Mouse (Mus musculus) frontal cortex, adult 2 months (tissue): ENCODE measurements around the gene Atp1a2. TPM values are rescaled to one million over a fixed set of nuclear protein-coding genes. Genes with fewer than 3 reads are reported as not detected.

Source experiments
- DNase-seq, 2 experiments: peaks; one replicate each; pipeline ENCODE4 v3.0.0; 2022; ENCODE audit warnings: low spot score in 1 of 2; ENCODE audit errors: extremely low spot score in 1 of 2
- polyA plus RNA-seq: library from polyadenylated mRNA; depleted of rRNA; stranded (reverse); fragments of >200 nt; gene quantifications from 2 replicates; pipeline ENCODE4 v1.2.3, GENCODE M21; 2012; rRNA removed

Gene Atp1a2
- 495 and 562 TPM in 2 replicates for polyA plus RNA-seq

DNA sequence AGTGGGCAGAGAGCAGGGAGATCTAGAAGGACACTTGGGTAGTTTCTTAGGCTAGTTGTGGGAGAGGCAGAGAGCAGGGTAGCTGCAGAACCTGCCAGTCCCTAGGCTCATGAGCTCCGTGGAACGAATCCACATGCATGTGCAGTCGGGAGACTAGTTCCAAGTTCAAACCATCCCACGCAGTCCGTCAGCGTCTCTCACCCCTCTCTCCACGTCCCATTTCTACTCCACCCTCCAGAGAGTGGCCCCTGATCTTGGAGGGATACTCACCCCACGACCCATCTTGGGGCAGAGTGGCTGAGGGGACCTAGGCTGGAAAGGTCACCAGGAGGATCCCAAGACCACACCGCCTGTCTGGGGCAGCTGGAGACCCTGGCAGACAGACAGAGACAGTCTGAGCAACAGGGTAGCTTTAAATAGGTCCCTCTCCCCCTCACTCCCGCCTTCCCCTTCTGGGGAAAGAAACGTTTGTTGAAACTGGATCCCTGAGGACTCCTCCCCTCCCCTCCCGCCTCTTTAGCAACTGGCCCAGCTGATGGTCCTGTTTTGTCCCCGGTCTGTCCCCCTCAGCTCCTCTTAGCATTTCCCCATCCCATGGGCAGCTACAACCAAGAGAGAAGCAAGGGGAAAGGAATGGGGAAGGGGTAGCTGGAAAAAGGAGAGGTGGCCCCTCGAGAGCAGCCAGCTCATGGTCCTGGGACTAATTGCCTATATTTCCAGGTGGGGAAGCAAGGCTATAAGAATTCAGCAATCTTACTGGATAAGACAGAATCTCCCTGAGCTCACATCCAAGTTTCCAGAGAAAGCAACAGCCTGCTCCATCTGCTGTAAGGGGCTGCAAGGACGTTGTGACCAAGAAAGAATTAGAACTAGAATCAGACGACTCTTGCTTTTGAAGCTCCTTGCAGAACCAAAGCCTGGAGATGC, at the start of gene Atp1a2:
TSS of gene Atp1a2 (minus strand) at position 454 of the 927 bp plus-strand sequence.
- peak in 1 of 2 experiments; percentile 73 for DNase-seq

DNA sequence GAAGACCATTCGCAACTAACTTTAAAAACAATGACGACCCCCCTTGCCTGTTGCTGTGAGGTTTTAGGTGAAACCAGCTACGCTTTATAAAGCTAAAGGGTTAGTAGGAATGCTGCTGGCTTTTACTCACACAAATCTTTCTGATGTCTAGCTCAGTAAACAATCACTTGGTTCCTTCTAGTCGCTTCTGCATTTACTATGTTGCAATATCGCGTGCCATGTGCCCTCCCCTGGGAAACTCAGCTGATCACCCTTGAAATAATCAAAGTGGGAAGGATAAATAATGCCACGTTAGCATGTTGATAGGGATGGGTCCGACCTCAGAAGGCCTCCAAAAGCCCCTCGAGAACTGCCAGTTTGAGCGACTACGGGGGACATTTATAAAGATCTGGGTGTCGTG, 49.5 kb upstream of the Atp1a2 start:
- no peak for DNase-seq

DNA sequence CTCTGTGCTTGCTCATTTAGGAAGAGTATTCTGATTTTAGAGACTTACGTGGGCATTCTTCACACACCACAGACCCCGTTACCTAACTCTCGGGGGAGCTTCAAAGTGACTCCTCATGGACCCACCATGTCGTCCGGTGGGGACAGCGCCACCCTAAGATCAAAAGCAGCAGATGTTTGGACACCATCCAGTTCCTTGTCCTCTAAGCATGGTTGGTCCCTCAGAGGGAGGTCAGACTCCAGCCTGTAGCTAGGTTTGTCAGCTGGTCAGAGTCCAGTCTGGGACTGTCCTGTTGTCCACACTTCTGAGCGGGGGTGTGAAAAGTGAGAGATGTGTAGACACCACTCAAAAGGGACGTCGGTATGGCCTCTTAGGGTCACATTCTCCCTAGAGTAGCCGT, 48.8 kb upstream of the Atp1a2 start:
- no peak for DNase-seq

DNA sequence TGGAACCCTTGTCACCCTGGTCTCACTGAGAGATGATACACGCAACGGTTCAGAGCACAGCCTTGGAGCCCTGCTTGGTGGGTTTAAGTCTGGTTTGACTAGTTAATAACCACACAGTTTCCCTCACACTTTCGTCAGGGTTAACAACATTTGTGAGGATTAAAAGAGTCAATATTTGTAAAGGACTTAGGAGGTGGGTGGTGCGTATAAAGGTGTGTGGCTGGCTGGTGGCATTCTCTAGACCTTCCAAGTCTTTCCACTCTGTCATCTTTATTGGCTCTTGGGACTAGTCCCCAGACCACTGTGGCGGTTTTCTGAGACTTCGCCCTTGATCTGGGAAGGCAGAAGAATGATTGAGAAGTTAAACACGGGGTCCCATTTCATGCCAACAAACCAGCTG, 47.0 kb upstream of the Atp1a2 start:
- DNase-seq = no peak

DNA sequence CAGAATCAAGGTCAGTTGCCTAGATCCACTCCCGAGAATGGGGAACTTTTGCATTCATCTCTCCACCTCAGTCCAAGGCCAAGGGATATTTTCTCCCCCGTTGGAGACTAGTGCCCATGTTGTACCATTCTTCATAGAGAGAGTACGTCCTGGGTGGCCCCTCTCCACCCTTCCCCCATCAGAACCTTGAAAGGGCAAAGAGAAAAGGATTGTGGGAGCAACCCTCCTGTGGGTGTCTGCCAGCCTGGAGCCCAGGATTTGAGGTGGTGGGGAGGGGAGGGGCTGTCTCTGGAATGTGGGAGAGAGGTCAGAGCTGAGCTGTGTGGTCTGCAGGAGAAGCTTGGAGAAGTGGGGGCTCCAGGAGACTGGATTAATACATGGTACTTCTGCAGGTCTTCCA, 46.0 kb upstream of the Atp1a2 start:
- DNase-seq = no peak

DNA sequence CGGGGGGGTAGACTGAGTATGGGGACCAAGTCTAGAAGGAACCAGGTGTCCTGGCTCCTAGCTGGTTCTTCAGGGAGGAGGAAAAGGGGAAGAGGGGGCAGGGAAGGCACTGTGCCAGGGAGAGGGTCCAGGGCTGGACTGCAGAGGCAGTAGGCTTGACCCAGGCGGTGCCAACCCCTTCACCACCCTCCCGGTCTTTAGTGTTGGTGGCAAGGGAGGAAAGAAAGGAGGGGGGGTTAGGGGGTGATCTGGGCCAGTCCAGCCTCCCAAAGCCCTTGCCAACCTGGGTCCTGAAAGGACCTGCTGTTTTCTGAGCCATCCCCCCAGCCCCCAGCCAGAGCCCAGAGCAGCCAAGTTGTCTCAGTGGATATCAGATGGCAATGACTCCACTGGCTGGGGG, 44.9 kb upstream of the Atp1a2 start:
- DNase-seq = peak in 1 of 2 experiments; percentile 65

DNA sequence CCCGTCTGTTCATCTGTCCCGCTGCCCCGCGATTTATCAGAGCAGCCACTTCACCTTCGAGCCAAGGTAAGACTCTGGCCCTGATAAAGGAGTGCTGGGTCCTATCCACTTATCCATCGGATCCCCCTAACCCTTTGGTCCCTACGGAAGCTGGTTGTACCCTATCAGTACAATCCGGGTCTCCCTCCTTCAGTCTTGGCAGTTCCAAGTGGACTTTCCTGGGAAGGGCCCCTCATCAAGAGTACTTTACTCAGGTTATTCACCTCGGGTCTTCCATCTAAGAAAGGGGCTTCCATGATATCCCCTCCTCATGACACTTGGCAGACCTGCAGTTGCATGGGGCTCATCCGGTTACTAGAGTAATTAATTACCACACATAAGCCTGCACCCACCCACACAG, 43.5 kb upstream of the Atp1a2 start:
- DNase-seq = no peak

DNA sequence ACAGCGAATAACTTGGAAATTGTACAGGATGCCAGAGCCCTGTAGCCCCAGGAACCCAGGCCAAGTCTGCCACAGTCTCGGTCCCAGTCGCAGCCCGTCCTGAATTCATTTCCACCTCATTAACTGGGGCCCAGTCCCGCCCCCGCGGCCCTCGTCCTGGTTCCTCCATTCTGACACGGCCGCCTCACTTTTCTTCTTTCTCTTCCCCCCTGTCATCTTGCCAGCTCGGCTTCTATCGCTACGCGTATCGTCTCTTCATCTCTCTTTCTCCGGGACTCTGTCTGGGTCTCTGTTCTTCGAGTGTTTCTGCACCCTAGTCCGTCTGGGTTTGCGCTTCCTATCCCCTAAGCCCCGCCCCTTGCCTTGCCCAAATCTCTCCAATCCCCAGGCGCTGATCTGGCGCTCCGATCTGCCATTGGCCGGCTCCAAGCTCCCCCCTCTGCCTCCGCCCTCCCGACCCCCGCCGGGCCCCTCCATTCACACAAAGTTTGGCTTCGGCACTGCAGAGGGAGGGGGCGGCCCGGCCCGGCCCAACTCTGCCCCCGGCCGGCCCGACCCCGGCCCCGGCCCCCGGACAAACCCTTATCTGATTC, 43.0 kb upstream of the Atp1a2 start, which contains the start of gene Kcnj10:
TSS of gene Kcnj10 (plus strand) at position 482 of the 593 bp plus-strand sequence.
- DNase-seq = peak in 1 of 2 experiments; percentile 81

DNA sequence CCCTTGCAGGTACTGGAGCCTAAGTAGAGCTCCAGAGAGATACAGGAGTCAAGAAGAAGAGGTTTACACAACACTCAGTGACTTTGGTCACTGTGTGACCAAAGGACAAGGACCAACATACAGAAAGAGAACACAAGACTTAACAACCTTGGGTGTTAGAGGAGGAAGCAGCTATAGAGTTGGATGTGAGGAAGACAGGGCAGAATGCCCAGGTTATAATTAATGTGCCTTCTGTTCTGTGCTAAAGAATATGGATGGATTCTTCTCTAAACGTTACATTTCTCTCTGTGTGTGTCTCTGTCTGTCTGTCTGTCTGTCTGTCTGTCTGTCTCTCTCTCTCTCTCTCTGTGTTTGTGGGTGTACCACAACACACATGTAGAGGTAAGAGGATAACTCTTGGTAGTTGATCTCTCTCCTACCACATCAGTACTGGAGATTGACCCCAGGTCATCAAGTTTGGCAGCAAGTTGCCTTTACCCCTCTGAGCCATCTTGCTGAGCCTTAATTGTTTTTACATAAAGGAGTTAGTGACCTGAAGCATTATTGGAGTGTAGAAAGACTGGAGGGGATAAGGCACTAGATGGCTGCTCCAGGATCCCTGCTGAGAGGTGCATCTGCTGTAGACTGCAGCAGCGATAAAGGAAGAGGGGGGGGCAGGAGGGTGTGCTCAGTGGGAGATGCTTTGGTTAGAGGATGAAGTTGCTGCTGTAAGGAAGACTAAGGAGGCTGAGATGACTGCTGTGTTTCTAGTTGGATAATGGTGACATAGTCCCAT, 39.7 kb upstream of the Atp1a2 start:
- DNase-seq = no peak

DNA sequence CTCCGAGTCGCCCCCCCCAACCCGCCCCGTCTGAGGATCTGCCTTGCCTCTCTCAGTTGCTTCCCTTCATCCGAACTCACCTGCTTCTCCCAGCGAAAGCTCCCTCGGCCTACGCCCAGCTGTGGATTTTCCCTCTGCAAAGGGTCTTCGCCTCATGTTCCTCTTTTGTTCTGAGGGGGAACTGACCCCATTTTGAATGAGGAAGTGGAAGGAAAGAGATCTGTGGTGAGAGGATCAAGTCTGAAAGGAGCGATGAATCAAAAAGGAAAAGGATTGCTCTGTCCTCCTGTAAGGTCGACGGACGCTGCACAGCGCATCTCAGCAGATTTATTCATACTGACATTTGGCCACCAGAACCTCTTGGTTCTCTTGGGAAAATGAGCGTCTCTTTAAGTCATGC, 37.9 kb upstream of the Atp1a2 start:
- no peak for DNase-seq

DNA sequence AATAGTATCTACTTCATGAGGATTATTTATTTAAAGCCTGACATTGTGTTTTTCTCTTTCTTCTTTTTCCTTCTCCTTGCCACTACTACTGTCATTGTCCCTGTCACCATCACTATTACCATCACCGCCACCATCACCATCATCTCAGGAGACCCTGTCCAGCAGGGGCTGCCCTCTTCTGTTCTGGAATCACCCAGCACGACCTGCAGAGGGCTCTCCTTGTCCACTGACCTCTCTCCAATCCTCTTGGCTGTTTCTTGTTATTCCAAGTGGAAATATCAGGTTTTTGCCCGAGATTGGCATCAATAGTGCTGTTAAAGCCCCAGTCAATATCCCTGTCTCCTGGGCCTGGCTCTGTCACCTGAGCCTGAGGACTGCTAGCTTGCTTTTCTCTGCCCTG, 35.6 kb upstream of the Atp1a2 start:
- no peak for DNase-seq

DNA sequence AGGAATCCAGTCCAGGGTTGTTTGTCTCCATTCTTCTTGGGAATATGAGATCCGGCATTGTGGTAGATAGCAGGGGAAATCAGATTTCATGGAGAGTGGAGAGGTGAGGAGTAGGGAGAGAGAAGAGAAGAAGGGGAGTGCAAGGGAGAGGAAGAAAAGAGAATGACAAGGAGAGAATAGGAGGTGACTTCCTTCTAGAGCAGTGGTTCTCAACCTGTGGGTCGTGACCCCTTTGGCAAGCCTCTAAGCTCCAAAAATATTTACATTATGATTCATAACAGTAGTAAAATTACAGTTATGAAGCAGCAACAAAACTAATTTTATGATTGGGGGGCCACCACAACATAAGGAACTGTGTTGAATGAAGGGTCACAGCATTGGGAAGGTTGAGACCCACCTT, 35.1 kb upstream of the Atp1a2 start:
- DNase-seq = no peak

DNA sequence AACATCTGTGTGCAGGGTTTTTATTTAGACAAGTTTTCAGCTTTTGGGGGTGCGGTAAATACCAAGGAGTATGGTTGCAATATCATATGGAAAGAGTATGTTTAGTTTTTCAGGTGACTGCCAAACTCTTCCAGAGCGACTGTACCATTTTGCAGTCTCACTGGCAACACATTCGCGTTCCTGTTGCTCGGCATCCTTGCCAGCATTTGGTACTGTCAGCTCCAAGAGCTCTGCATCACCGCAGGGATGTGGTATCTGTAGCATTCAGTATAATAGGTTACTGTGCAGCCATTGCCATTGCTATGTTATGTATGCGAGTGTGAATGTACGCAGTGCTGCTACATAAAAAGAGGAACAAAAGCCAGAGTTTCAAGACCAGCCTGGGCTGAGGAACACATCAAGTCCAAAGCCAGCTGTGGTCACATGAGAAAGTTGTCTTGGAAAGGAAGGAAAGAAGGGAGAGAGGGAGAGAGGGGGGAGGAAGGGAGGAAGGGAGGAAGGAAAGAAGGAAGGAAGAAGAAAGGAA, 33.6 kb upstream of the Atp1a2 start:
- DNase-seq = peak in 1 of 2 experiments; percentile 51

DNA sequence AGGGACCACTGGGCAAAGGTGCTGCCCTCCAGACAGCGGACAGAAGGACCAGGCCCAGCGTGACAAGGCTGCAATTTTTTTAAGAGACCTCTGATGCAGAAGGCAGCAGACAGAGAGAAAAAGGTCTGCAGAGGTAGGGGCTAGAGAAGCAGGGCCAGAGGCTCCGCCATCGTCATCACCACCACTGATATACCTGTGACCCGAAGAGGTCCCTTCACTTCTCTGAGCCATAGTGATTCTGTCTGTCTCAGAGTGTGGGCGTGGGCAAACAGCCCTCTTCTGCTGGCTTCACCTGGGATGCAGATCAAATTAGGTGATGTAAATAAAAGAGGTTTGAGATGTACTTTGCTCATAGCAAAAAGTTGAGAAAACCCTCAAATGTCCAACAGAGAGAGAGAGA, 31.8 kb upstream of the Atp1a2 start:
- no peak for DNase-seq

DNA sequence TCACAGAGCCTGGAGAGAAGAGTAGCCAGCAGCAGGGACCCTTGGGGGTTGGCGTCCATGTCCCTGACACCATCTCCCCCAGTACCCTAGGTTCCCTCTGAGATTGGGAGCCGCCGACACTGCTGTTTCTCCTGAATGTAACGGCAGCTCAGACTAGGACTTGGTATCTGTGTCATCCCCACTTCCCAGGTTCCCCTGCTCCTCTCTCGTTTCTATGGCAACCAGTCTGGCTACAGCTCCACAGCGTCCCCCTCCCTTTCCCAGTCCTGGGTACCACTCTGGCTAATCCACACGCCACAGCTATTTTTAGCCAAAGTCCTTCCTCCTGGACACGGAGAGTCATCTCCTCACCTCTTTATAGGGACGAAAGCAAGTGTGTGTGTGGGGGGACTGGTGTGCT, 31.3 kb upstream of the Atp1a2 start, which contains the start of gene Kcnj9:
TSS of gene Kcnj9 (minus strand) at position 188 of the 400 bp plus-strand sequence.
- peak; percentile 90 to 92 for DNase-seq

DNA sequence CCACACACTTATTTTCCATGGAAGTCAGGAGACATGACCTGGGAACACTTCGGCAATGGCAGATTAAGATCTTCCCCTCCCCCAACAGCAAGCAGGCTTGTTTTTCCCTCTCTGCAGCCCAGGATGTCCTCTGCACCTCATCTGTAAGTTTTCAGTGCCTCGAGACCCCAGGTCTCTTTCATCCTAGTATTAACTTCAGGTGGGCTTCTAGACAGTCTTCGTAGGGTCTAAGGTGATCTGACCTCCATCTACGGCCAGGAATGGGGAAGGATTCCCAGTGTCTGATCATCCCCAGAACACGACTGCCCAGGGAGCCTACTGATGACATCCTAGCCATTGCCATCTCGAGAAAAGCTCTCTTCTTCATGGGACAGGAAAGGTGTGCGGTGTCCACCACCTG, 30.6 kb upstream of the Atp1a2 start:
- DNase-seq = no peak

DNA sequence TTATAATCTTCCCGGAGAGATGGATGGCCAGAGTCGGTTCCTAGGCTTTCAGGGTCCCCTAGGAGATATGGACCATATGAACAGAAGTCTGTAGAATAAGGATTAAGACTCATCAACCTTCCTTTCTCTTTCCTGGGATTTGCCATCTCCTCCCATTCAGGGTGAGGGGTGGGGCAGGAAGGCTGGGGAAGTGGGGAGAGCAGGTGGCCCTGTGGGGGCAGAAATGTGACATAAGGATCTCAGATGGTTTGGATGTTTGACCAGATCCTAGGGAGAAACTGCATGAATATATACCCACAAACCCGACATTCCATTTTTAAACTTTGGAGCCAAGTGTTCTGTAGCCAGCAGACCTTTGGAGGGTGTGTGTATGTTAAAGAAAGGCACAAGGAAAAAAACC, 30.2 kb upstream of the Atp1a2 start:
- DNase-seq = no peak

DNA sequence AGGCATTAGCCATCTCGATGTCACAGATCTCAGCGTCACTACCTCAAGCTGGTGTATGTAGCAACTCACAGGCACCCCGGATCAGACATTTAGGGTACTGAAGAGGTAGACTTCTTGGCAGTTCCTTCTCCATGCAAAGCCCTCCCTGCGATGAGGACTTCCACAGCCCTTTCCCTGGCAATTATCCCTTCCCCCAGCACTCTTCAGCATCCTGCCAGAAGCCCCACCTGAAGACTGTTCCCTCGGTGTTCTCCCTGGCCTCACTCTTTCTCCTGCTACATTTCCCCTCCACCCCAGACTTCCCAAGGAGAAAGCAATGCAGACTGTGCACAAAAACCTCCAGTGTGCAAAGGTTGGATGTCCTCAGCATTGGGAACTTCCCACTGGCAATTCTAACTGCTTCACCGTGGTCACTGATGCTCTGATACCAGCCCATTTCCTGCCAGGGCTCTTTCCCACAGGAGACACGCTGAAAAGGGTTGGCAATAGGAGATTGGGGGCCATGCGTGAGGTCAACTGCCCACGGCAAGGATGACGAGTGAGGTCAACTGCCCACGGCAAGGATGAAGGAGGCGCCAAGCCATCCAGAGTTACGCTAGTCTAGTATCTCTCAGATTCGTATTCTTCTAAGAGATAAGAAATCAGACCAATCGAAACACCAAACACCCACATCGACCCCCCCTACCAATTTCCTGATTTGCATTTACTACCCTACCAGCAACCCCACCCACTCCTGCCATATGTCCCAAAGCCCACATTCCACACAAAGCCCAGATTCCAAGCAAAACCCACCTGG, 29.5 kb upstream of the Atp1a2 start:
- peak in 1 of 2 experiments; percentile 74 for DNase-seq

DNA sequence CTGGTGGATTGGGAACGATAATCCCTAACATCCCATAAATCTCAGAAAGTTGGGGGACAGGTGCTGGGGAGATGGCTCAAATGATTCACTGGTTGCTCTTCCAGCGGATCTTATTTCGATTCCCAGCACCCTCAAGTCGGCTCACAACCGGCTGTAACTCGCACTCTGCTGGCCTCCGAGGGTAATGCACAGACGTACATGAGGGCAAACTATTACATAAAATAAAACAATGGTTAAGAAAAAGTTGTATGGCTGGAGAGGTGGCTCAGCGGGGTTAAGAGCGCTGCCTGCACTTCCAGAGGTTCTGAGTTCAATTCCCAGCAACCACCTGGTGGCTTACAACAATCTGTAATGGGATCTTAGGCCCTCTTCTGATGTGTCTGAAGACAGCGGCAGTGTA, 28.8 kb upstream of the Atp1a2 start:
- no peak for DNase-seq
